Mouse (Mus musculus) mouse trophoblast stem cell (cell line): ENCODE measurements at regions not wholly inside any gene's neighbourhood (a gene's known extent, or its start where the extent isn't known, plus 50 kb on each side); places are given as distances from the start of the nearest gene placed in this dataset.

ENCODE experiments used
- in situ Hi-C, 2 experiments: fragments of 300-500 bp; cut with MseI, MboI; formaldehyde crosslinking; loops; 2 replicates in 1 of 2; 3 replicates in 1 of 2; pipeline ENCODE4 v1.15.1; 2025

DNA sequence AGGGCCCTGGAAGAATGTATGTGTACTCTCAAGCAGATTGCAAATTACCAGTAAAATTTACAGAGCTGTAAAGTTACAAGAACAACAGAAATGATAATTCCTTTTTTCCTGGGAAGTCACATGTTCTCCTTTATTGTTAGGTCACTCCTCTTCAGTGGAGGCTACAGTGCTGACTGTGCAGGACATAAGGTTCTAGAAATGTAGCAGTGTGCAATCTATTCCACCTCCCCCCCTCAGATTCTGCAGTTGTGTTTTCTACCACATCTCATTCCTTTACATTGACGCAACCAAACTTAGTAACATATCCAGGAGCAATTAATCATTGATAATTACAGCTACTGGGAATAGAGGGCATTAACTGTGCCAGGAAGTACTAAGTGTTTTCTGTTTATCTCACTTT, 385.3 kb upstream of the Tnc start:
- in situ Hi-C loops = no loop called here

DNA sequence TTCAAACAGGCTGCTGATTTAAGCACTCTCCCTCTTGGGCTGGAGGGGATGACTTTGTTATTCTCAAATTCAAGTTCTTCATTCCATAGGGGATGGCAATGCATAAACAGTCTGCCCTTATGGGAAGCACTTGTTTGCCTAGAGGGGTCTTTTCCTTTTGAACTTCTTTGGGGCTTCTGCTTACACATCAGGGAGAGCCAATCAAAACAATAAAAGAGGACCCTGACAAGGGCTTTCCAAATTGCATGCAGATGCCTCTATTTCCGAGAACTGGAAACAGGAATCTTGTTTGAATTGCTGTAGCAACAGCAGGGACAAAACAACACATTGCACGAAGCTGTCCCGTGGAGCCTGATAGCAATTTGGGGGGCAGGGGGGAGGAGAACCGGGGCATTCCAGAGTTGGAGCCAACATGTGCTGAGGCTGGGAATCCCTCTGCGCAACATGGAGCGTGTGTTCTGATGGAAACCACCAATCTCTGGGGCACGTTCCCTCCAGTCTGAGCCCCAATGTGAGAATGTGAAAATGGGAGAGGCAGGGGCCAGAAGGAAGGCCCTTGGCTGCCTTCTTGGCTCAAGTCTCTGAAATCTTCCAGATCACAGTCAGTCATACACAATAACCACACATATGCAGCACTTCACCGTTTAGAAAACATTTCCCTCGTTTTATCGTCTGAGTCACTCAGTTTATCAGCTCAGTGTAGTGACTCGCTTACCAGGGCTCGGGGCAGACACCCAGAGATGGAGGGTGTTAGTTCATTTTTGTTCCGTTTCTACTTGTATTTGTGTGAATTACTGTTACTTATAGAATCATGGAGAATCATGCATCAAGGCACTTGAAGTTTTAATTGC, 391.2 kb upstream of the Tnc start:
- in situ Hi-C loops = no loop called here

DNA sequence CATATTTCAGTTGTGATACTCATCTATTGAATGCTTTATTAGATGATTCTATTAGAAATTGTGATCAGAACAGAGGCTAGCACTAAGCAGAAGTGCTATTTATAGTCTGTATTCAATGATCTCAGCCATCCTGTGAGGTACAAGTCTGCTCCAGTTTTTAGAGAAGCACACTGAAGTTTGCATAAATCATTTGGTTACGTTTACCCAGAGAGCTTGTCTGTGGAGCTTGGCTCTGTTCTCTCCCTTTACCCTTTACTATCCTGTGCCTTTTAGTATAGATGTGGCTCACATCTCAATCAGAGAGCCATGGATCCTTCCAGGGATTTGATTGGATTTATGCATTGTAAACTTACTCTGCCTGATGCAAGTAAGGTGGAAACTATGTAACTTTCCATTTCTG, 404.6 kb upstream of the Tnc start:
- in situ Hi-C loops = no loop called here

DNA sequence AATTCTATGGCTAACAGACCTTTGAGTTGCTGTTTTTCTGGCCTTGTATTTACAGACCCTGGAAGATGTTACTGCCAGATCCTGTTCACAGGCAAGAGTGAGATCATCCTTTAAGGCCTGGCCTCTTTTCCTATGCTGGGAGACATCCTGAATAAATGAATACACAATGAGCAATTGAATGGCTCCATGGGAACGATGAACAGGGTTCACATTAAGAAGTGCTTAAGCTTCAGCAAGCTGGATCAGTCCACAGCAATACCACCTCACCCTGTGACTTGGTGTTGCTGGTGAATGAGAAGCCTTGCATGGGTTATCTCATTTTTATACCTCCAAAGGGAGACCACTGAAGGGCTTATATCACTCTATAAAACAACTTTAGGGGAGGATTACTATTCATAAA, 405.1 kb upstream of the Tnc start:
- in situ Hi-C loops = no loop called here

DNA sequence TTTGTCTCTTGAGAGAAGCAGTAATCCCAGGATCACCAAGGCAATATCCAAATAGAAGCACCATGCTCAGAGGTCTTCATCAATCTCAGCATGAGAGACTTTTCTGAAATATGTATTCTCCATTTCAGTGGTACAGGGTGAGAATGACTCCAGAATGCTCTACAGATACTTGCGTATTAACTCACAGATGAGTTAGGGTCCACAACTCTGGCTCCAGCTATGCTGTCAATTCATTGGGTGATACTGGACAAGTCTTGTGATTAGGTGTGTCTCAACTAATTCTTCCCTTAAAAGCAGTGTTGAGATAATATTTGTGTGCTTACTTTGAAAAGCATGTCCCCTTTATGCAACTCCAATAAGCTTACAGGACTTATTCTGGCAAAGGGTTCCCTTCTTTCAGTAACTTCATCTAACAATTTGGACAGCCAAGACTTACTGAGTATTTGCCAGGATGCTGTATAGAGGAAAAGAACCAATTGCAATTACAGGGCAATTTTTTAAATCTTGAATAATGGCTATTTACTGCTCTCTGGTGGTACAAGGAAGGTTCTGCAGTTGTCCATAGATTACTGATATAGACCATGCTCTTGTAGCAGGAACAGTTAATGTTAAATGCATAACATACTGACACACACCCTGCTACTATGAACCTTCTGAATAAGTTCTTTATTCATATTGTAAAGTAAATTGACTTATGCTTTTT, 445.6 kb upstream of the Tnc start:
- in situ Hi-C loops = loop anchor here (10.0 to 25.0 kb wide), 2 partner anchors 548 to 805 kb away; no protein-coding TSS in a partner anchor

DNA sequence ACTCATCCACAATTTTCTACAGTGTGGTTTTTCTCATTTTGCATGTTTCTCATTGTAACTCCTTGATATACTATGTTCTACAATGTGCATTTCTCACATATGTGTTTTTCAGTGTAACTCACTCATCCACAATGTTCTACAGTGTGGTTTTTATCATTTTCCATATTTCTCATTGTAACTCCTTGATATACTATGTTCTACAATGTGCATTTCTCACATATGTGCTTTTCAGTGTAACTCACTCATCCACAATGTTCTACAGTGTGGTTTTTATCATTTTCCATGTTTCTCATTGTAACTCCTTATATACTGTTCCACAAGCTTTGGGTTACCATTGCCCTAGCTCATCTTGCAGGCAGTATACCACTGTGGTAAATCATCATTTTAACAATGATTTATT, 450.9 kb upstream of the Tnc start:
- in situ Hi-C loops = loop anchor here (10.0 to 25.0 kb wide), 2 partner anchors 553 to 810 kb away; no protein-coding TSS in a partner anchor

DNA sequence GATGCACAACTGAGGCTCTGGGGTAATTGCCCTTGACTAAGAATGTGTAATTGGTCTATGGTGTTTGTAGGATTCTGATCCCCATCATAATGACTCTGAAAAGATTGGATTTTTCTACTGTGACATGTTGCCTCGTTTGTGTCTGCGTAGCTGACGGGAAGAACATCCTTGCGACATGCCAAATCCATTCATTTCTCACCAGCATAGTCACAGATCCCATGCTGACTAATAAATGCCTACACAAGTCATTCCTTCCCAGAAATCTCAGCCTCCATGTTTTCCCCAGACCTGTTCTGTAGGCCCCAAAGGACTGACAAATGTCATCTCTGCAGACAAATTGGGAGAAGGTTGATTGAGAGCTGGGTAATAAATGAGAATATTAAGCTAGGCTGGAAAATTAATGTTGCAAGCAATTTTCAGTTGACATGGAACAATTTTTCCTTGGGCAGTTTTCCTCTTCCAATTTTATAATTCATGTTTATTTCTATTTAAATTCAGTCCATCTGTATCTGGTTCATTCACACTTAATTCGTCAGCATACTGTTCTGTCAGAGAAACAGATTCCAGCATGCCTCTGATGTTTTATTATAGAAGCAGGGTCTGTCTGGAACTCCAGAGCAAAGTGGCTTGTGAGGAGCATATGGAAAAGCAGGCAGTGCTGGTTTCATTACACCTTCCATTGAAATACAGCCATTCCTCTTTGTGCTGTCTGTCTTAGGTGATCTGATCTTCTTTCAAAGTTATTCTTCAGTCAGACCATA, 454.0 kb upstream of the Tnc start:
- in situ Hi-C loops = no loop called here

DNA sequence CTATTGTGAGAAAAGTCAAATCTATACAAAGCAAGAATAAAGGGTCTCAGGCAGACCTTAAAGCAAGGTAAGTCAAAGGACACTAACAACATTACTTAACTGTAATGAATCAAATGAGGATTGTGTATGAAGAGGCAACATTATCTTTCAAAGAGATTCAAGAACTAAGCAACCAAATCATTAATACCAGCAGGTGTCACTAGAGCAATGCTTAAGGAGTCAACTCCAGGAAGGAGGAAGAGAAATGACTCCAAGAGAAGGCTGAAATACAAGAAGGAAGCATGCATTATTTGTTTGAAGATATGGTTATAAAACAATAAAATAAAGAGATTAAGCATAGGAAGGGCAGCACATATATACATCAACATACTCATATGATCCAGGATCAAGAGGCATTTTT, 475.1 kb upstream of the Tnc start:
- in situ Hi-C loops = no loop called here

DNA sequence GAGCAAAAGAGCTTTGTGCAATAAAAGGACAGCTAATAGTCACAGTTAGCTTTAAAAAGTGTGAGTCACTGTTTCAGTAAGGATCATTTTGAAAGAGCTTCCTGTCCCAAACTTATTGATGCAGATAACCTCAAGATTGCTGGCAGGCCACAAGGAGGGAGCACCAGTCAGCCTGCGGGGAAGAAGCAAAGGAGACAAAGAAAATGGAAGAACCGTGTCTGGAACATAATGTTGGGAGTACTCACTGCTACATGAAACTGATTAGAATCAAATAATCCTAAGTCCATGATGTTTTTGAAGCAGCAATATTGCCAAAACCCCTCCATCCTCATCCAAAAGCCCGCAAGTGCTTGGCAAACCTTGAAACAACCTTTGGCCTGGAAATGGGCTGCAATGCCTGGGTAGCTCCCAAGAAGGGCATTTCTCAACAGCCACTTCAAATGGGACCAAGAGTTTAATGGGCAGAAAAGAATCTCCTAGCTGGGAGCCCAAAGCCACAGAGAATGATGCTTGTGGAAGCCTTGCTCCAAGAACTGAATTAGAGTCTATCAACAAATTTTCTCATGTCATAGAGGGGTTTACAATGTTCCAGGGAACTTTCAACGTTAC, 481.0 kb upstream of the Tnc start:
- in situ Hi-C loops = loop anchor here (25.0 kb wide), 4 partner anchors 309 to 1059 kb away; partner anchors contain the start of gene Pappa (in 1 of the 2)

DNA sequence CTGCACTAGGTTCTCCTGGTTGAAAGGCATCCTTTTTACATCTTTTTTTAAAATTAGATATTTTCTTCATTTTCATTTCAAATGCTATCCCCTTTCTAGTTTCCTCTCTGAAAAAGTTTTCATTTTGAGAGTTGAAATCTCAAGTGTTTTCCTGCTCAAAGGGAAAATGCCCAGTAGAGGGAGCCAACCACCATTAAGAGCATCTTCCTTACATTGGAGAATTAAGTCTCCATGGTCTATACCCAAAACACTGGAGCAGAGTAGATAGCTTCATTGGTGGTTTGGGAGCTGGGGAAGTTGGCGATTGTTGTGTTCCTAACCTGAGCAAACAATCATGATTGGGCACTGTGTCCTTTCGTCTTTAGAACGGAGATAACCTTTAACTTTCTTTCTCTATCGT, 483.8 kb upstream of the Tnc start:
- in situ Hi-C loops = loop anchor here (10.0 to 25.0 kb wide), 5 partner anchors 307 to 1057 kb away; partner anchors contain the start of gene Pappa (in 1 of the 2)

DNA sequence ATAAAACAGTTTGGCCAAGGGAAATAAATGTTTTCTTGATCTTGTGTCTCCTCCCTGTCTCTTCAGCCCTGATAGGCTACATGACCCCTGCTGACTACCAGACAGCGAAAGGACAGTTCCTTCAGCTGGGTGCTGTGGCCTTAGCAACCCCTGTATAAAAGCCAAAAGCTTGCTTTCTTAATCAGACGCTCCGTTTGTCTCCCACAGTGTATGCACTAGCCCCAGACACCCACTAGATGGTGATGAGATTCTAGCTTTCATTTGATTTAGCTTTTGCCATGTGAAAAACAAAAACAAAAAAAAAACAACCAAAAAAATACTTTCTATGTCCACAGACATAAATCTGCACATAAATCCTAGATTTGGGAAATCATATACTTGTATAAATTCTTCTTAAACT, 486.2 kb upstream of the Tnc start:
- in situ Hi-C loops = loop anchor here (10.0 to 25.0 kb wide), 5 partner anchors 304 to 1054 kb away; partner anchors contain the start of gene Pappa (in 1 of the 2)

DNA sequence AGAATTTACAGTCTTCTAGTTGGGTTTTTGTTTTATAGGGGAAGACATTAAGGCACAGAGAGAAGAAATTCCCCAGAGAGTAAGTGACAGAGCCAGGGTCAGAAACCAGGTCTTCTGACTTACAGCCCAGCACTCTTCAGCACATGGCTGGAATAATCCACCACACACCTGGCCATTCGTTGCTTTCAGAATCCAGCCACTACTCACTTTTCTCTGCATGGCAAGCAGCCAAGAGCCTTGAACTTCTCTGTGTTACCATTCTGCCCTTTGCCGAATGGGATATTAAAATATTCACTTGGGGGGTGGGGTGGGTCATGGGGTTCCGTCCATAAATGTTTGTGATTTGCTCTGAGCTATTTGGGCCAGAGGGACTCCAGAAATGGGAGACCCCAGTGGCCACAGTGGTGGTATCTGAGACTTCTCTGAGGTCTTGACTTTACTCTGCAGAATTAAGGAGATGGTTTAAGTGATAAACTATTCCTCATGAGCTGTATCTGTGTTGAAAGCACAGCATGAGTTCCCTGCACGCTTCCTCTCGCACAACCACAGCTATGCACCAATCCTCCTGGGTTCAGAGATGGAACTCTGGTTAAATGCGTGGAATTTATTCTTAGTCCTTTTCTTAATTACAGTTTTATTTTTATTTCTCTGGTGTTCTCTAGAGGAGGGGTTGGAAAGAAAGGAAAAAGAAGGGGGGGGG, 488.9 kb upstream of the Tnc start:
- in situ Hi-C loops = loop anchor here (10.0 to 25.0 kb wide), 5 partner anchors 302 to 1052 kb away; partner anchors contain the start of gene Pappa (in 1 of the 2)

DNA sequence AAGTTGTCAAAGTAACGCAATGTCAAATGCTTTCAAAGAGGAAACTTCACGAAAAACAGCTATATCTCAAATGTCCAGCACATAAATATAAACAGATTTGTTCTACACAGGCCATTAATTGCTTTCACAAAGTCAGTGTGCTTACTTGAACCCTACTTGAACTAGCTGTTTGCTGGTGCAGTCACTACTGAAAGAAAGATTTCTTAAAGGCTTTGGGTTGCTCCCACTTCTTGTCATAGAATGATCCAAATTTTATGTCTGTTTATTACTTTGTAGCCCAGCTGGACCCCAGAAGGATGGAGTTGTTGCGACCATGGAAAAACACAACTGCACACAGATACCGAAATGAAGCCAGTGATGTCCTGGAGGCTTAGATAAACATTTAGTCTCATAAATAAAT, 491.2 kb upstream of the Tnc start:
- in situ Hi-C loops = loop anchor here (10.0 to 25.0 kb wide), 5 partner anchors 299 to 1049 kb away; partner anchors contain the start of gene Pappa (in 1 of the 2)

DNA sequence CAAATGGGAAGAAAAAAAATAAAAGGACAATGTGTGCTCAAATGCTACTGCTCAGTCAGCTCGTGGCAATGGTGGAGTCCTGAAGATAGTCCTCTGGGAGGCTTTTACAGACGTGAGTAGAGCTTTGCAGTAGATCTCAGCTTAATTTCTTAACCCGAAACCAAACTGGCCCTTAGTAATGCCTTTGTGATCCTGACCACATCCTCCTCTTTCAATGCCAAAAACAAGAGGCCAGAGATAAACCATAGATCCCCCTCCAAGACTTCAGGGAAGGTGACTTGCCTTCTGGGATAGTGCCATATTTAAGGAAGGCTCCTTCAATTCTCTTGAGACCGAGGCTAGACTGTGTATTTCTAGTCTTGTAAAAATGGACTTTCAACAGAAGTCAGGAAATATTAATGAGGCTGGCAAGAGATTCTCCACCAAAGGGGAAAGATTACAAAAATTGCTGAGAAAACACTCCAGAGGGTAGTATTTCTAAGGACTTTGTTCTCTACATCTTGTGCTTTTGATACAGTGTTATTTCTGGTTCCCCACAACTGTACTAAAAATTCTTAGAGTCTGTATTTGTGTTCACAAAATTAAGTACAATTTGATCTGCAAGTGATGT, 497.9 kb upstream of the Tnc start:
- in situ Hi-C loops = loop anchor here (25.0 kb wide), 4 partner anchors 293 to 1043 kb away; partner anchors contain the start of gene Pappa (in 1 of the 2)

DNA sequence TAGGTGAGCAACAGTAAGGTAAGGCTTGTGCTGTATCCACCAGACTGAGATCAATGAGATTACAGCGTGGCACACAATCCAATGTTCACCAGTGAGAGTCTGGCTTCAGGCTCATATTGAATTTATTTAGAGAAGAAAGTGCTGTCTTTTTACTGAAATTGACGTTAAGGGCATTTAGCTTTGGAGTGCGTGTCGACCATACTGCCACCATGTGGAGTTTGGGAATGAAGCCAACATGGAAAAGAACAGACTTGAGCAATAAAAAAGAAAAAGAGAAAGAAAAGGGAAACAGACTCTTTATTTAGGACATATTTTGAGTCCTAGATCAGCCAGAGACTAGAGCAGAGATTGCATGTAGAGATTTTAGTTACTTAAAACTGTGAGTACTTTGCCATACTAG, 499.6 kb upstream of the Tnc start:
- in situ Hi-C loops = loop anchor here (25.0 kb wide), 4 partner anchors 291 to 1041 kb away; partner anchors contain the start of gene Pappa (in 1 of the 2)

DNA sequence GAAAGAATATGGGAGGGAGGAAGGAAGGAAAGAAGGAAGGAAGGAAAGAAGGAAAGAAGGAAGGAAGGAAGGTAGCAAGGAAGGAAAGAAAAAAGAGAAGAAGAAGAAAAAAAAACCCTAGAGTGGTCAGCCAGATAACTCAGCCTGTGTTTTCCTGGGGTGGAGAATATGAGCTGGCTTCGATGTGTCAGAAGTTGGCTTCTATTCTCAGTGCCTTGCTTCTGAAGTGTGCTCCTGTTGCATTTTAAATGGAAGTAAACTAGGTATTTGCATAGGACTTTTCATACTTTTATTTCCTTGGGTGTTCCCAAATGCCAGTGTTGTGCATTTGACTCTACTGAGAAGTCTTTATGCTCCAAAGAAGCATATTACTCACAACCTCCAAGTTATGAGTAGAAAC, 515.7 kb upstream of the Tnc start:
- in situ Hi-C loops = no loop called here

DNA sequence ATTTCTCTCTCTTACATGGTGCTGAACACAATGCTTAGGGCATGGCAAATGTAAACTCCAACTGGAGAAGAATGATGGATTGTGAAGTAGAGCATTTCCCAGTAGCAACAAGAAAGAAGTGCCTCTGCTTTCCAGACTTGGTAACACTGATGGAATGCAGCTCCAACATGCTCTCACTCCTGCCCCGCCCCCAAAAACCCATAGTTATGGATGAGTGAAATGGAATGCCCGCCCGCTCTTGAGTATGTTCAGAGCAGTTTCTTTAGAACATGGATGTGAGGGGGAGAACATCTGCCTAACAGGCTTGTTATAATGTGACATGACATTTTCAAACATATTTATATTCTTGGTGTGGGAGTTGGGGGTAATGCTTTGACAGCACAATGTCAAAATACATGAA, 517.2 kb upstream of the Tnc start:
- in situ Hi-C loops = no loop called here

DNA sequence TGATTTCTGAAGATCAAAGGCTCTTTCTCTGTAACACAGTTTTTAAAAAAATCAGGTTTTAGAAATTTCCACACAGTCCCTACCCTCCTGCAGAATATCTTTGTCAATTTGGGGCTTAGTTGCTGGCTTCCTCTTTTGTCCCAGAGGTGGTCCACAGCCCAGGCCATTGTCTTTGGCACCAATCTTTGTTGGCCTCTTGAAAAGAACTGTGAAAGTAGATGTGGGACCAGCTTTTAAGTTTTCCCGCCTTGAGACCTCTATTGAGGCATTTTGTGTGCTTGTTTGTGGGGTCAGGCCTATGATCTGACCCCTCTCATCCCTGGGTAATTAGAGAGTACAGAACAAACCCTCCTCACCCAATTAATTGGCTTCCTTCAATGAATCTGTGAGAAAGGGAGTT, 523.9 kb upstream of the Tnc start:
- in situ Hi-C loops = no loop called here

DNA sequence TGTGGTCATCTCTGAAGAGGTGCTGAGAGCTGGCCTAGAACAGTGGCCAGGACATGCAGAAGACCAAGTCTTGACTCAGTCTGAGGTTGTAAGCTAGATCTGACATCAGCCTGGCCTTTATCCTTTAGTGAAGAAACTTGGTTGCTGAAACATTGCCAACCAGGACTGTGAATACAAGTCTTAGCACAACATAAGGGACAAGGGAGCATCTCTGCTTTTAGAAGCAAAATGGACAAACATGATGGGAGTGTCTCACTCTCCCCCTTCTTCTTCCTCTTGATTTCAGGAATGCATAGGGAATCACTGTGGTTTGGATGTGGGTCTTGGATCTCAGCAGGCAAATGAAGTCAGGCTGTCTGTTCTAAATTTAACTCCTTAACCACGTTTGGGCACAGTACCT, 529.1 kb upstream of the Tnc start:
- in situ Hi-C loops = no loop called here

DNA sequence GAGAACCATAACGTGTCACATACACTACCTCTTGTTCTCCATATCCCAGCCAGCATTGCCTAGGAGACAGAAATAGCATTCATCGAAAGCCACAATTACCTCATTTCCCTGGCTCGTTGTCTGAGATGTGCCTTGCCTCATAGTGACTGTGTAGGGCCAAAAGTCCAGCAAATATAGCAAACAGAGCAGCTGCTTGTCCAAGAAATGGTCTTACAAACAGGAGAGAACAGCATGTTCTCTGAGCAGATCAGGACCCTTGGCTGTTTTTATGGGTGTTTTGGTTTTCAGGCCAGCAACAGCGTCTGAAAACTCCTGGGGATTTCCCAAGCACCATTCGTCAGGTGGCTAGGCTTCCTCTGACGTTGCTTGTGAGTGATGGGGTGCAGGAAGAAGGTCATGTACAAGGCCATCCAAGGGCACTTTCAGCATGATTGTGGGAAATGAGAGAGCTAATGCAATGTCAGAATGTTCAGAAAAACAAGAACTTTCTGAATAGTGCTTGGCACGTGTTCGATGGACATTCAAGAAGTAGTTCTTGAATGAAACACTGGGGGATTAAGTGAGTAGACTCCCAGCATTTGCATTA, 528.9 kb upstream of the Pappa start:
- in situ Hi-C loops = no loop called here
